Mouse (Mus musculus) T-helper 1 cell (primary cell): ENCODE measurements around the gene Xrra1.
"Not testable (repeated sequence)": the region's sequence is repeated elsewhere in the genome, so short reads cannot be mapped to it uniquely, and the experiment has no call there.

Experiments used
- in situ Hi-C: fragments of 300-600 bp; cut with MboI, MseI; formaldehyde crosslinking; loops from one replicate; pipeline ENCODE4 v1.15.1; 2025; ENCODE audit warnings: high pct_unique_total_duplicates

Gene Xrra1

DNA sequence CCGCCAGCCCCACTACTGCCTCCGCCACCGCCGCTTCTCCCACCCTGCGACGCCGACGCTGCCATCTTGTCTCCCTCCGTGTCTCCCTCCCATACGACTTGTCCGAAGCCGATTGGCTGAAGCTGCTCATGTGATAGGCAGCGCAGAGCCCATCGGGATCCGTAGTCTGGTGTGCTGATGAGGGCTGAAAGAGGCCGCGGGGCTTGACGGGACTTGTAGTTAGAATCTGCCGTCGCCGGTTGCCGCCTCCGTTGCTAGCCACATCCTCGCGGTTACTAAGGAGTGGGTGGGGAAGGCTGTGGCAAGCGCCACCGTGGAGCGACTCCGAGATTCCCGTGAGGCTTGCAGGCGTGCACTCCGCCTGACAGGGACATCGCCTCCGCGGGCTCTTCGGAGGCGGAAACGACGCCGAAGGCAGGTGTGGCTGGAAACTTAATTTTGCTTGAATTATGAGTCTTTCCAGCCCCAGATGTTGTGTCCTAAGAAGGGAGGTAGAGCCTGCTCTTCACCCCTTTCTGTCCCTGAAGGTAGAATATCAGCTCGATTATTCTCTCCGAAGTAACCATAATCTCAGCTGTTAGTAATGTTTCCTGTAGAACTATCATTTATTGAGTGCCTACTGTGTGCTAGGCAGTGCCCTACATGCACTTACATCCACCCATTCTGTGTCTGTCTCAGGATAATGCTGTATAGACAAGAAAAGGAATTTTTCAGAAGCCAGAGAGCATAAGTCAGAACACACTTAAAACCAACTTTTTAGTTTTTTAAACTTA lies at the start of gene Xrra1:
Gene Xrra1, plus strand, starts transcription at position 304 of the 773 bp plus-strand sequence.
- in situ Hi-C loops = no loop called here

GRCm38 (mm10) chr7:99810814-99811213 lies 48.1 kb upstream of the Xrra1 start:
- in situ Hi-C loops = loop anchor here (5.0 kb wide), 1 partner anchor 66 kb away; no protein-coding TSS in a partner anchor

DNA sequence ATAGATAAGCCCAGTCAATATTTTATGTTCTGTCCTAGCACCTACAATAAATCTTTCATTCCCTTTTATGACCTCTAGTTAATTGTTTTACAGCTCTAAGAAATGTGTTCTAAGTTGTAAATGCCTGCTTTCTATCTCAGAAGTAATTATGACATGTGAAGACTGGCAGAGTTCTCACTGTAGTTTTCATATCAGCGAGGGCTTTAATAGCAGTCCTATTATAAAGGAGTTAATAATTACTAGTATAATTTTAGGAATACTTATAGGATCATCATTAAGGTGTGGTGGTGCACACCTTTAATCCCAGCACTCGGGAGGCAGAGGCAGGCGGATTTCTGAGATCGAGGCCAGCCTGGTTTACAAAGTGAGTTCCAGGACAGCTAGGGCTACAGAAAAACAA lies 47.3 kb upstream of the Xrra1 start:
- in situ Hi-C loops = loop anchor here (5.0 kb wide), 1 partner anchor 66 kb away; no protein-coding TSS in a partner anchor

DNA sequence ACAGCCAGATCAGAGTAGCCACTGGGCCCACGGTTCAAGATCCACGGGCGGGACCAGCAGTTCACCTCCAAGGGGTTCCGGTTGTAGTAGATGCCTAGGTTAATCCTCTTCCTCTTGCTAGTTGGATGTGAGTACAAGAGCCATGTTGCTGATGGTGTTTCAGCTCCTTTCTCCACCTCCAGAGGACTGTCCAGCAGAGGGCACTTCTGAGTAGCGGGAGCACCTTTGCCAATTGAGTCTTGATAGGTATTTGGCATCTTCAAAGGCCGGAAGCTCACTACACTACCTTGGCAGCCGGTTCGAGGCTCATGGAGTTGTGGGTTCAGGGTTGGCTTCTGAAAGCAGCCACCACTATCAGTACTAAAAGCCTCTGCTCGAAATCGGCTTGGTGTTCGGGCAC lies 45.5 kb upstream of the Xrra1 start:
- in situ Hi-C loops = loop anchor here (5.0 kb wide), 1 partner anchor 64 kb away; no protein-coding TSS in a partner anchor

DNA sequence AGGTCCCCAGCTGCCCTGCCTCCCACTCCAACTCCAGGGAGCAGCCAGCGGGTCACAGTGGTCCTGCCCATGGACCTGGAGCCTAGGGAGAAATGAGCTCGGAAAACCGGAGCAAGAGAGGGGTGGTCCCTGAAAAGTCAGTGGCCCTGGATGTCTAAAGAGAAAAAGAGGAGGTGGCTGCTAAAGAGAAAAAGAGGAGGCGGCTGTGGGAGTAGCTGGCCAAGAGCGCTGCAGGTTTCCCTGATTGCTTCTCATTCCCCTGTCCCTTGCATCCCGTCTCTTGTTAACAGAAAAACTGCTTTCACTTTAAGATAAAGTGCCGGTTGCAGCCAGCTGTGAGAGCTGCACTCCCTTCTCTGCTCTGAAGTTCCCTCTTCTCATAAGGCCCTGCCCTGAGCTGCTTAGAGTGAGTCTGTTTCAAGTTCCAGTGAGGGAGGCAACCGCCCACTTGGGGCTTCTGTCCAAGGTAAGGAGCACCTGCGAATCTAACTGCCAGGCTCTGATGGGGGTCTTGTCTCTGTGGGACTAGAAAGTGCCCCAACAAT lies 40.7 kb upstream of the Xrra1 start:
- in situ Hi-C loops = not testable (repeated sequence)

DNA sequence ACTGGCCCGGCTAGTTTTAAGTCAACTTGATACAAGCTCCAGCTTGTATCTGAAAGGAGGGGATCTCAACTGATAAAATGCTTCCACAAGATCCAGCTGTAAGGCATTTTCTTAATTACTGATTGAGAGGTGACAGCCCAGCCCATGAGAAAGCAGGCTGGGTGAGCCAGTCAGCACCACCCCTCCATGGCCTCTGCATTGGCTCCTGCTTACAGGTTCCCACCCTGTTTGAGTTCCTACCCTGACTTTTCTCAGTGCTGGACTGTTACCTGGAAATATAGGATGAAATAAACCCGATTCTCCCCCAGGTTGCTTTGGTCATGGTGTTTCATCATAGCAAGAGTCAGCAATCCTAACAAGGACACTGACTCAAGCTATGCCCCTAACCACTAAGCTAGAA lies 37.0 kb upstream of the Xrra1 start:
- in situ Hi-C loops = no loop called here

GRCm38 (mm10) chr7:99822426-99822825 lies 36.5 kb upstream of the Xrra1 start:
- in situ Hi-C loops = no loop called here

- in situ Hi-C loops = no loop called here
Observed at GRCm38 (mm10) chr7:99823045-99823663, 35.8 kb upstream of the Xrra1 start.

DNA sequence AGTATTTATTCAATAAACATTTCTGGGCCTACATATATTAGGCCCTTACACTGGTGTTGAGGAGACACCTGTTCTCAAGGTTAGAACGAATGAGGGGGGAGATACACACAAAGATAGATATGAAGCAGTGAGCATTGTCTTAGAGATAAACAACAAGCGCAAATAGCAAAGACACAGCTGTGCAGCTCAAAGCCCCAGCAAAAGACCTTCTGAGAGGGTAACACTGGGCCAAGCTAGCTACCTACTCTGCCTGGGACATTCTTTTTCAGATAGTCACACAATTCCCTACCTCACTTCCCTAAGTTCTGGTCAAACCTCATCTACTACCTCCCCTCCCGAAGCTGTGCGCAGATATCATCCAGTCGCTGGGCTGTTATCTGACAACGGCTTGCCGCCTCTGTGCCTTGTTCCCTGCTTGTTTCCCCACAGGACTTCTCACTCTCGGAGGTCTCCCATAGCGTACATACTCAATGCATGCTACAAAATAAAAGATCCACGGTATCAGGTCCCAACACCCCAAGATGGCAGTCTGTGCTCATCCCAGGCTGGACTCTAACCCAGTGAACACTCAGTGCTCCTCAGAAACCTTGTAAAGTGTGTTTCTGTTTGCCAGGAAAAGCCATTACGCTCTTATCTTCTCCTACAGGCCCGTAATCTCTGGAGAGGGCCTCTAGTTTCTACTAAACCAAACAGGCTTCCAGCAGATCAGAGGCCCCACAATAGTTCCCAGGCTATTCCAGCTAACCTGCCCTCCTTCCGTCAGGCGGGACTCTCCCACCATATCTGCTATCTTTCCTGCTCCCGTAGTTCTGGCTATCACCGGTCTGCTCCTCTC lies 34.0 kb upstream of the Xrra1 start:
- in situ Hi-C loops = no loop called here

GRCm38 (mm10) chr7:99825511-99825910 lies 33.4 kb upstream of the Xrra1 start:
- in situ Hi-C loops = no loop called here

DNA sequence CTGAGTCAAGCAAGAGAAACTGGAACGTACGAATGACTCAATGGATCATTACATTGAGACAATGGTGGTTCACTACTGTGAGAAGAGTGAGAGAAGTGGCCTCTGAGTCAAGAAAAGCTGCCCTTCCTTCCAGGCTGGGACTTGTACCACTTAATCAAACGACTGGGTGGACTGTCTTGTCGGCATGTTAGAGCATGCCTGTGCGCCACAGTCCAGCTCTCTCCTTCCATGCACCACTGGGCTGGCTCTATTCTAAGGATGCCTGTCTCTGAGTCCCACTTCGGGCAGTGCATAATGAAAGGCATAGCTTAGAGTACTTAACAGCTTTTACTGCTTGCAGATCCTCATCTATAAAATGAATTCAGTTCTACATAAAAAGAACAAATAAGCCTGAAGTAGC lies 32.8 kb upstream of the Xrra1 start:
- in situ Hi-C loops = no loop called here

- in situ Hi-C loops = no loop called here
Observed at GRCm38 (mm10) chr7:99828083-99828570, 30.8 kb upstream of the Xrra1 start, which contains the start of gene Neu3. Gene Neu3 (minus strand): TSS chr7:99828417.

- in situ Hi-C loops = no loop called here
Observed at GRCm38 (mm10) chr7:99833115-99833845, 25.6 kb upstream of the Xrra1 start.

DNA sequence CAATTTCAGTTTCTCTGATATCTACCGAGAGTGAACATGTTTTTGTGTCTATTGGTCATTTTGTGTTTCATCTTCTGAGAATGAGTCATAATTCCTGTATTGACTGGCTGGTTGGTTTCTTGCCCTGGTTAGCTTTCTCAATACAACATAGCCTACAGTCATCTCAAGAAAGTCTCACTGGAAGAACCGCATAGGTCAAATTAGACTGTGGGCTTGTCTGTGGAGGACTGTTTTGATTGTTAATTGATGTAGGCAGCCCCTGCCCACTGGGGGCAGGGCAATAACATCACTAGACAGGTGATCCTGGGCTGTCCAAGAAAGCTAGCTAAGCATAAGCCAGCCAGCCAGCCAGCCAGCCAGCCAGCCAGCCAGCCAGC lies 25.1 kb upstream of the Xrra1 start:
- in situ Hi-C loops = no loop called here

DNA sequence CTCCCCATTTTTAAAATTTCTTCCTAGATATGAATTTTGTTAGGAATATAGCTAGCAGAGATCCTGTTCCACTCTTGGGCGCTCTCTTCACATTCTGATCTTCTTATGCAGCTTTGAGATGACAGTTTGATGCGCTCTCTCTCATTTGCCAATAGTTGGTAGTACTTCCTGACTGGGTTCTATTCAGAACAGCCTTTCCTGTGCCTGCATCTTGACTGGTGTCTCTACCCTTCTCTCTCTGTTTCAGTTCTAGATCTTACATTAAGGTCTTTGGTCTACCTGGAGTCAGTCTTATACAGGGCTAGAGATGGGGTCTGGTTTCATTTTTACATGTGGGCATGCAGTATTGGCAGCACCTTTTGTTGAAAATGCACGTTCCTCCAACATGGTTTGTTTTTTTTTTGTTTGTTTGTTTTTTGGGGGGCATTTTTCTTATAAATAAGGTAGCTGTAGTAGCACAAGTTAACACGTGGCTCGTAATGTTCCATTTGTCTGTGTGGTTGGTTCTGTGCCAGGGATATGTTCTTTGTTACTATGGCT lies 24.5 kb upstream of the Xrra1 start:
- in situ Hi-C loops = no loop called here

DNA sequence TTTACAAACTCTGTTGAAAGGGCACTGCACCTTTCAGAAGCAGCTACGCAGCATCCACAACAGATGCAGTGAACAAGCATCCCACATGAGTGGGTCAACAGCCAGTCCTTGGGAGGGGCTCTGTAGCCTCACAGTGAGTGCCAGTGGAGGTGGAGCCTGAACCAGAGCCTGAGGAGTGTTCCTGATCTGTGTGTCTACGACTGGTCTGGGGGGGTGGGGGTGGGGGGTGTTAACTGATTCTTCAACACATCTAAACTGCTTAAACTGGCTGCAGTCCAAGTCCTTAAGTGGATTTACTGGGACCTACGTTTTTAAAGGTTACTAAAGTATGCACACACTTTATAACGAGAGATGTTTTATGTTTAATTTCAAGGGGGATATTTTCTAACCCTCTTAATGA lies 22.1 kb upstream of the Xrra1 start:
- in situ Hi-C loops = no loop called here

DNA sequence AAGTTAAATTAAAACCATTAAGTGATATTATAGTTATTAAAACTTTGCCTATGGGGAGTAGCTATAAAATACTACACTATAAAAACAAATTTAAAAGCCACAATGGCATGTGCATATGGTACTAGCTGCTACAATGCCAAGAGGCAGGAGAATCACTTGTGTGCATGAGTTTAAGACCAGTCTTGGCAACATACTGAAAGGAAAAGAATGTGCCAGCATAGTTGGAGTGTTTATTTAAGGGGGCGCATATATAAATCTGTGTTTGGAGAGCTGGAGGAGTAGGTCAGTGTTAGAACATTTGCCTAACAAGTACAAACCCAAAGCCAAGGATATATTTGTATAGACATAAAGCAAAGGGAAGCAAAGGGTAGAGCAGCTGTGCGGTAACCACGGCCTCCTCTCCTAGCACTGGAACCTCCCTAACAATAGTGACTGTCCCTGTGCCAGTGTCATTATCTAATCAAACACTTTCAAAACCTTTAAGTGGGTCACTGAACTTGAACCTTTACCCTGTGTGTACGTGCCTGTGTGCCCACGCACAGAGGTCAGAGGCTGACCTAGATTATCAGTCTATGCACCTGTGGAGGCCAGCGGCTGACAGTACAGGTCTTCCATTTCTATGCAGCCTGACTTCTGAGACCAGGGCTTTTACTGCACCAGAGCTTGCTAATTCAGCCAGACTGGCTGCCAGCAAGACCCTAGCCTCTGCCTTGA lies 21.4 kb upstream of the Xrra1 start:
- in situ Hi-C loops = no loop called here

GRCm38 (mm10) chr7:99838241-99838640 lies 20.7 kb upstream of the Xrra1 start:
- in situ Hi-C loops = no loop called here

GRCm38 (mm10) chr7:99845533-99846236 lies 13.2 kb upstream of the Xrra1 start:
- in situ Hi-C loops = no loop called here
